Mouse (Mus musculus): ENCODE measurements at regions not wholly inside any gene's neighbourhood (a gene's known extent, or its start where the extent isn't known, plus 50 kb on each side); places are given as distances from the start of the nearest gene placed in this dataset.

DNA sequence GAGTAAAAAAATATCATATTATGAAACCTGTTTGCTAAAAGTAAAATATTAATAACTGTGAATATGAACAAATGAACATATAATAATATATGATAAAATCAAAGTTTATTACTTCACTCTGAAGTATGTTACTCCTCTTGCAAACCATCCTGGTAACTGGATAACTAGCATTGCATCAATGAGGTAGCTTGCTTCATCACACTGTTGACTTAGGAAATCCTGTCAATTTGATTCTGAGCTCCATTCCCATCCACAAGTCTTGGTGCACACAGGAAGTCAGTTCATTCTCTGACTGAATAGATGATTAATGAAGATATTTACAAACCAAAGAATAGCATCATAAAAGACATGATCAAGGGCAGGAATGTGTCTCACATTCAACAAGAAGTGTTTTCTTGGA is 286.9 kb upstream of the Gprin3 start:
- TF ChIP-seq POLR2AphosphoS2 (IDR thresholded peaks at IDR 0.05; ENCODE audit: low read length), result no peak
- no peak for TF ChIP-seq CHD2 (IDR thresholded peaks at IDR 0.05; ENCODE audit: low read length)
- TF ChIP-seq MXI1 (IDR thresholded peaks at IDR 0.05; ENCODE audit: low read depth, low read length), result no peak
- no peak for TF ChIP-seq CTCF (IDR thresholded peaks at IDR 0.05 in 2 of 3, conservative IDR thresholded peaks at IDR 0.05 in 1 of 3; ENCODE audit: control insufficient read depth in 1 of 3, insufficient read depth in 1 of 3, low read depth in 2 of 3, low read length in 3 of 3, poor library complexity in 1 of 3, severe bottlenecking in 1 of 3)
- TF ChIP-seq EP300 (IDR thresholded peaks at IDR 0.05; ENCODE audit: low read depth in 1 of 2, low read length in 2 of 2), result no peak
- no peak for TF ChIP-seq MYC (IDR thresholded peaks at IDR 0.05; ENCODE audit: low read depth, low read length)
- no peak for TF ChIP-seq GABPA (IDR thresholded peaks at IDR 0.05; ENCODE audit: low read depth, low read length)
- TF ChIP-seq MEF2A (IDR thresholded peaks at IDR 0.05; ENCODE audit: extremely low read depth, insufficient replicate concordance, low read depth, low read length, poor library complexity, severe bottlenecking), result no peak
- no peak for TF ChIP-seq RAD21 (IDR thresholded peaks at IDR 0.05; ENCODE audit: low read depth, low read length)
- TF ChIP-seq HCFC1 (IDR thresholded peaks at IDR 0.05; ENCODE audit: low read depth, low read length), result no peak
- TF ChIP-seq KAT2A (conservative IDR thresholded peaks at IDR 0.05; ENCODE audit: low read depth, low read length), result no peak
- TF ChIP-seq MAZ (IDR thresholded peaks at IDR 0.05; ENCODE audit: low read depth, low read length), result no peak
- no peak overlapping the region for H3K9ac ChIP-seq (ENCODE audit: control insufficient read depth, low read depth, low read length, poor library complexity, severe bottlenecking)
- no peak overlapping the region for H3K27ac ChIP-seq (ENCODE audit: control insufficient read depth, low read depth, low read length)
- no peaks in the 10 kb centered on the region for H3K4me1 ChIP-seq (ENCODE audit: control insufficient read depth in 1 of 2, insufficient read depth in 2 of 2, low read length in 2 of 2)
- H3K36me3 ChIP-seq (ENCODE audit: control insufficient read depth in 1 of 2, insufficient read depth in 2 of 2, low read length in 2 of 2), result no peaks in the 10 kb centered on the region
- H3K4me3 ChIP-seq (ENCODE audit: control insufficient read depth in 1 of 2, insufficient read depth in 1 of 2, low read depth in 2 of 2, low read length in 2 of 2), result no peak overlapping the region
- H3K9me3 ChIP-seq (replicated peaks; ENCODE audit: insufficient read depth, low read length), result no peaks in the 10 kb centered on the region
- no peaks in the 10 kb centered on the region for H3K79me2 ChIP-seq (ENCODE audit: control insufficient read depth, insufficient read depth, low read length, poor library complexity)
- no peak for DNase-seq (ENCODE audit: low read depth, low spot score)
- H3K27me3 ChIP-seq (ENCODE audit: control insufficient read depth in 1 of 2, insufficient read depth in 2 of 2, low read length in 2 of 2), result no peaks in the 10 kb centered on the region

DNA sequence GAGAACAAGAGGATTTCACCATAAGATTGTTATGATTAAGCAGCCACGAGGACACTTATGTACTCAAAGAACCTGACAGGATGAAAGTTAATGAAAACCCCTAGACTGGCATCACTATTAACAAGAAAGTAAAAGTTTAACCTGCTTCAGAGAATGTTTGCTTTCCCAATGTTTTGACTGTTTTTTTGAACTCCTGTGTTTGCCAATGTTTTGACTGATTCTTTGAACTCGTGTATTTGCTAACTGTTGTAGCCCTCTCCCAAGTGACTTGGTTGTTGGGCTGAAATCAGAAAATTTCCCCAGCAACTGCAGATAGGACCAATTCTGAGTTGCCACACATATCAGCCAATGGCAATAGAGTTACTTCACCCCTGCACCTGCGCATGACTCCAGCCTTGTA is 258.9 kb upstream of the Gprin3 start:
- H3K27ac ChIP-seq (ENCODE audit: control insufficient read depth, low read depth, low read length), result no peak overlapping the region

More for the DNA sequence above, 258.9 kb upstream of the Gprin3 start:
- no peak overlapping the region for H3K9ac ChIP-seq (ENCODE audit: control insufficient read depth, low read depth, low read length, poor library complexity, severe bottlenecking)
- no peaks in the 10 kb centered on the region for H3K4me1 ChIP-seq (ENCODE audit: control insufficient read depth in 1 of 2, insufficient read depth in 2 of 2, low read length in 2 of 2)
- H3K79me2 ChIP-seq (ENCODE audit: control insufficient read depth, insufficient read depth, low read length, poor library complexity), result no peaks in the 10 kb centered on the region
- H3K27me3 ChIP-seq (ENCODE audit: control insufficient read depth in 1 of 2, insufficient read depth in 2 of 2, low read length in 2 of 2), result no peaks in the 10 kb centered on the region
- no peaks in the 10 kb centered on the region for H3K36me3 ChIP-seq (ENCODE audit: control insufficient read depth in 1 of 2, insufficient read depth in 2 of 2, low read length in 2 of 2)
- TF ChIP-seq ETS1 (IDR thresholded peaks at IDR 0.05; ENCODE audit: low read depth, low read length), result no peak
- TF ChIP-seq TBP (IDR thresholded peaks at IDR 0.05; ENCODE audit: low read depth, low read length), result no peak
- TF ChIP-seq TCF12 (IDR thresholded peaks at IDR 0.05; ENCODE audit: low read depth, low read length), result no peak
- no peak for TF ChIP-seq BHLHE40 (IDR thresholded peaks at IDR 0.05; ENCODE audit: borderline replicate concordance, low read depth, low read length)
- no peak for TF ChIP-seq EP300 (IDR thresholded peaks at IDR 0.05; ENCODE audit: low read depth in 1 of 2, low read length in 2 of 2)
- TF ChIP-seq CTCF (IDR thresholded peaks at IDR 0.05 in 2 of 3, conservative IDR thresholded peaks at IDR 0.05 in 1 of 3; ENCODE audit: control insufficient read depth in 1 of 3, insufficient read depth in 1 of 3, low read depth in 2 of 3, low read length in 3 of 3, poor library complexity in 1 of 3, severe bottlenecking in 1 of 3), result no peak
- no peak for TF ChIP-seq KAT2A (conservative IDR thresholded peaks at IDR 0.05; ENCODE audit: low read depth, low read length)
- TF ChIP-seq POLR2AphosphoS2 (IDR thresholded peaks at IDR 0.05; ENCODE audit: low read length), result no peak
- TF ChIP-seq ELF1 (IDR thresholded peaks at IDR 0.05; ENCODE audit: low read depth, low read length), result no peak
- no peak for TF ChIP-seq CHD1 (IDR thresholded peaks at IDR 0.05; ENCODE audit: low read depth, low read length)
- TF ChIP-seq NELFE (IDR thresholded peaks at IDR 0.05; ENCODE audit: low read depth, low read length), result no peak
- no peak for TF ChIP-seq MEF2A (IDR thresholded peaks at IDR 0.05; ENCODE audit: extremely low read depth, insufficient replicate concordance, low read depth, low read length, poor library complexity, severe bottlenecking)
- TF ChIP-seq ZNF384 (IDR thresholded peaks at IDR 0.05; ENCODE audit: low read depth, low read length), result no peak
- no peak for TF ChIP-seq UBTF (IDR thresholded peaks at IDR 0.05; ENCODE audit: borderline replicate concordance, insufficient read depth, low read depth, low read length)
- no peak for TF ChIP-seq USF1 (IDR thresholded peaks at IDR 0.05; ENCODE audit: low read depth, low read length)
- no peak for TF ChIP-seq USF2 (IDR thresholded peaks at IDR 0.05; ENCODE audit: borderline replicate concordance in 1 of 2, insufficient read depth in 1 of 2, low read depth in 1 of 2, low read length in 2 of 2)
- no peak for TF ChIP-seq POLR2AphosphoS5 (IDR thresholded peaks at IDR 0.05; ENCODE audit: borderline replicate concordance, low read depth, low read length)
- no peak for TF ChIP-seq RCOR1 (IDR thresholded peaks at IDR 0.05; ENCODE audit: low read depth, low read length)
- no peak for TF ChIP-seq RAD21 (IDR thresholded peaks at IDR 0.05; ENCODE audit: low read depth, low read length)
- TF ChIP-seq GATA1 (IDR thresholded peaks at IDR 0.05; ENCODE audit: low read depth, low read length), result no peak
- H3K4me3 ChIP-seq (ENCODE audit: control insufficient read depth in 1 of 2, insufficient read depth in 1 of 2, low read depth in 2 of 2, low read length in 2 of 2), result no peak overlapping the region
- H3K9me3 ChIP-seq (replicated peaks; ENCODE audit: insufficient read depth, low read length), result no peaks in the 10 kb centered on the region
- no peak for DNase-seq (ENCODE audit: low read depth, low spot score)
